Mouse (Mus musculus): Measurements from ENCODE around the gene Vamp2.

- no peak for TF ChIP-seq CTCF (conservative IDR thresholded peaks at IDR 0.05; ENCODE audit: low read length)
- no peak for TF ChIP-seq POU5F1 (IDR thresholded peaks at IDR 0.05; ENCODE audit: borderline replicate concordance, low read length)
- no peak for TF ChIP-seq NANOG (IDR thresholded peaks at IDR 0.05; ENCODE audit: borderline replicate concordance, low read length)
Measured at GRCm38 (mm10) chr11:69133566-69133922, 45.3 kb downstream of the Vamp2 start.
